Mouse (Mus musculus) E14TG2a.4 (cell line): ENCODE data around the gene Raet1e.
"Not testable (repeated sequence)": the region's sequence is repeated elsewhere in the genome, so short reads cannot be mapped to it uniquely, and the experiment has no call there.

Experiments
- H3K27me3 ChIP-seq: 2 replicates; pipeline ENCODE4 v1.6.1; 2014; ENCODE audit warnings: low read length, control low read depth; ENCODE audit not compliant: insufficient read depth
- H3K36me3 ChIP-seq: 2 replicates; pipeline ENCODE4 v1.6.1; 2014; ENCODE audit warnings: low read length, control low read depth; ENCODE audit not compliant: insufficient read depth
- H3K4me1 ChIP-seq: replicated peaks from 2 replicates; pipeline ENCODE4 v1.6.1; 2014; ENCODE audit warnings: low read depth, low read length, control low read depth
- H3K4me3 ChIP-seq: replicated peaks from 2 replicates; pipeline ENCODE4 v1.5.1; 2014; ENCODE audit warnings: mild to moderate bottlenecking, low read length
- H3K9me3 ChIP-seq: 2 replicates; pipeline ENCODE4 v1.6.1; 2014; ENCODE audit warnings: low read length, control low read depth
- CTCF ChIP-seq: conservative IDR thresholded peaks from 2 replicates; pipeline ENCODE4 v1.5.1; 2014; ENCODE audit warnings: low read length
- NANOG ChIP-seq: IDR thresholded peaks from 2 replicates; pipeline ENCODE4 v1.6.1; 2014; ENCODE audit warnings: borderline replicate concordance, low read length, mixed read lengths
- POU5F1 ChIP-seq: IDR thresholded peaks from 2 replicates; pipeline ENCODE4 v1.6.1; 2014; ENCODE audit warnings: low read length, borderline replicate concordance

Gene Raet1e

GRCm38 (mm10) chr10:22265060-22265459 lies 106.7 kb downstream of the Raet1e start:
- Histone ChIP-seq H3K4me3 (no peak overlapping the region), H3K9me3 (peaks cover 39% of the 10 kb centered on the region), H3K27me3 (no peaks in the 10 kb centered on the region), H3K36me3 (no peaks in the 10 kb centered on the region), H3K4me1 (no peaks in the 10 kb centered on the region)
- TF ChIP-seq CTCF (no peak), POU5F1 (no peak), NANOG (no peak)

- H3K4me1 ChIP-seq: peaks cover 15% of the 10 kb centered on the region; the same call in 1 of the 2 replicates
- H3K36me3 ChIP-seq: not testable (repeated sequence)
These were observed 112.8 kb downstream of the Raet1e start for GRCm38 (mm10) chr10:22270879-22271786.

GRCm38 (mm10) chr10:22272914-22273683 lies 114.7 kb downstream of the Raet1e start:
- Histone ChIP-seq H3K4me1 (peaks cover 15% of the 10 kb centered on the region; the same call in 1 of the 2 replicates), H3K4me3 (peak overlapping the region; percentile 73)
- H3K36me3 ChIP-seq, H3K27me3 ChIP-seq, H3K9me3 ChIP-seq: not testable (repeated sequence)

More at GRCm38 (mm10) chr10:22270879-22271786, 112.8 kb downstream of the Raet1e start:
- peaks cover 19% of the 10 kb centered on the region for H3K9me3 ChIP-seq
- H3K4me3 ChIP-seq, H3K27me3 ChIP-seq: not testable (repeated sequence)

- Histone ChIP-seq H3K27me3 (peaks cover 9% of the 10 kb centered on the region), H3K9me3 (no peaks in the 10 kb centered on the region), H3K4me3 (peak overlapping the region; percentile 73), H3K4me1 (peaks cover 15% of the 10 kb centered on the region; the same call in 1 of the 2 replicates), H3K36me3 (no peaks in the 10 kb centered on the region)
- TF ChIP-seq NANOG (no peak), CTCF (no peak), POU5F1 (no peak)
These were observed 115.4 kb downstream of the Raet1e start for GRCm38 (mm10) chr10:22273684-22274305.

- TF ChIP-seq CTCF (peak; percentile 9; the same call in 1 of the 2 replicates), POU5F1 (no peak)
These were observed 116.2 kb downstream of the Raet1e start for GRCm38 (mm10) chr10:22274445-22275057.

GRCm38 (mm10) chr10:22278468-22278867 lies 120.1 kb downstream of the Raet1e start:
- H3K36me3 ChIP-seq, H3K9me3 ChIP-seq, H3K4me3 ChIP-seq: not testable (repeated sequence)
- peaks cover 24% of the 10 kb centered on the region for H3K27me3 ChIP-seq
- H3K4me1 ChIP-seq: peaks cover 19% of the 10 kb centered on the region

More at GRCm38 (mm10) chr10:22274445-22275057, 116.2 kb downstream of the Raet1e start:
- H3K27me3 ChIP-seq: peaks cover 9% of the 10 kb centered on the region
- no peaks in the 10 kb centered on the region for H3K9me3 ChIP-seq
- peaks cover 15% of the 10 kb centered on the region; the same call in 1 of the 2 replicates for H3K4me1 ChIP-seq
- H3K36me3 ChIP-seq: no peaks in the 10 kb centered on the region
- peak overlapping the region; percentile 73 for H3K4me3 ChIP-seq

GRCm38 (mm10) chr10:22282816-22283215 lies 124.4 kb downstream of the Raet1e start:
- no peak overlapping the region for H3K4me3 ChIP-seq
- H3K4me1 ChIP-seq: peaks cover 7% of the 10 kb centered on the region; the same call in 1 of the 2 replicates
- H3K9me3 ChIP-seq: no peaks in the 10 kb centered on the region; the same call in 1 of the 2 replicates
- H3K36me3 ChIP-seq: no peaks in the 10 kb centered on the region
- H3K27me3 ChIP-seq: peaks cover 24% of the 10 kb centered on the region
- TF ChIP-seq POU5F1 (no peak), CTCF (no peak), NANOG (no peak)

- H3K36me3 ChIP-seq: no peaks in the 10 kb centered on the region
- no peaks in the 10 kb centered on the region for H3K9me3 ChIP-seq
- H3K4me3 ChIP-seq: no peak overlapping the region
- TF ChIP-seq NANOG (no peak), CTCF (no peak), POU5F1 (no peak)
- peaks cover 5% of the 10 kb centered on the region; the same call in 1 of the 2 replicates for H3K27me3 ChIP-seq
- H3K4me1 ChIP-seq: no peaks in the 10 kb centered on the region
These were observed 137.3 kb downstream of the Raet1e start for GRCm38 (mm10) chr10:22295676-22296075.
